Mouse (Mus musculus): Measurements from ENCODE around the gene Rabgap1. TPM values are rescaled to one million over a fixed set of nuclear protein-coding genes. Genes with fewer than 3 reads are reported as not detected.

Gene Rabgap1
- total and polyA plus RNA-seq, 2 experiments from 2014 or later, result 45.2 to 65.0 TPM

DNA sequence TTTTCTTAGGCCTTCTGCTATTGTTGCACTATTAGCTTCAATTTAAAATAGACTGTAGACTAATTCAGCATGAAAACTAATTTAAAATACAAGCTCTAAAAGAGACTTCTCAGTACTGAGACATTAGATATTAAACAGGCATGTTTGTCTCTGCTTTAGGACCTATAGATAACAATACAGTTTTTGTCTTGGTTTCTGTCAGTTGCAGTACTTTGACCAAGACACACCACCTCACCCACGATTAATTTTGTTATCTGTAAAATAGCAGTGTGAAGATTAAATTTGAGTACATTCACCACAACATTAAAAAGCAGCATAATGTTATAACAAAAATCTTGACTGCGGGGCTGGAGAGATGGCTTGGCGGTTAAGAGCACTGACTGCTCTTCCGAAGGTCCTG, 23.2 kb downstream of the Rabgap1 start:
- Histone ChIP-seq H3K4me1 (ENCODE audit: insufficient read depth, low read length) (no peaks in the 10 kb centered on the region), H3K36me3 (ENCODE audit: insufficient read depth, low read length) (peaks cover 5% of the 10 kb centered on the region; the same call in 1 of the 2 replicates), H3K9ac (replicated peaks; ENCODE audit: low read length, poor library complexity, severe bottlenecking) (no peak overlapping the region), H3K4me3 (ENCODE audit: low read depth, low read length) (no peak overlapping the region), H3K27me3 (ENCODE audit: insufficient read depth, low read length) (no peaks in the 10 kb centered on the region), H3K4me2 (ENCODE audit: low read depth, low read length, poor library complexity, severe bottlenecking) (no peak overlapping the region), H3K9me3 (ENCODE audit: low read length) (no peaks in the 10 kb centered on the region), H3K27ac (ENCODE audit: low read depth, low read length) (no peak overlapping the region)
- no peak for ATAC-seq (ENCODE audit: low FRiP score)
- no peak for DNase-seq (ENCODE audit: low spot score)
- no peak for TF ChIP-seq CTCF (IDR thresholded peaks at IDR 0.05)
- 95% methylated on average over 4 of the region's 4 CpGs for WGBS

DNA sequence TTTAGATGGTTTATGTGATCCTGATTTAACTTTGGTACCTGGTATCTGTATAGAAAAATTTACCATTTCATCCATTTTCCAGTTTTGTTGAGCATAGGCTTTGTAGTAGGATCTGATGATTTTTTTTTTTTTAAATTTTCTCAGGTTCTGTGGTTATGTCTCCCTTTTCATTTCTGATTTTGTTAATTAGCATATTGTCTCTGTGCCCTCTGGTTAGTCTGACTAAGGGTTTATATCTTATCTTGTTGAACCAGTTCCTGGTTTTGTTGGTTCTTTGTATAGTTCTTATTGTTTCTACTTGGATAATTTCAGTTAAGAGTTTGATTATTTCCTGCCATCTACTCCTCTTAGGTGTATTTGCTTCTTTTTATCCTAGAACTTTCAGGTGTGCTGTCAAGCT, 36.5 kb downstream of the Rabgap1 start:
- H3K36me3 ChIP-seq (ENCODE audit: insufficient read depth, low read length), result peaks cover 19% of the 10 kb centered on the region
- H3K9ac ChIP-seq (replicated peaks; ENCODE audit: low read length, poor library complexity, severe bottlenecking), result no peak overlapping the region
- TF ChIP-seq CTCF (IDR thresholded peaks at IDR 0.05), result no peak
- no peak for ATAC-seq (ENCODE audit: low FRiP score)
- H3K4me2 ChIP-seq (ENCODE audit: low read depth, low read length, poor library complexity, severe bottlenecking), result no peak overlapping the region
- no peaks in the 10 kb centered on the region for H3K9me3 ChIP-seq (ENCODE audit: low read length)
- DNase-seq (ENCODE audit: low spot score), result no peak
- H3K4me1 ChIP-seq (ENCODE audit: insufficient read depth, low read length), result no peaks in the 10 kb centered on the region
- H3K27me3 ChIP-seq (ENCODE audit: insufficient read depth, low read length), result no peaks in the 10 kb centered on the region
- H3K27ac ChIP-seq (ENCODE audit: low read depth, low read length), result no peak overlapping the region
- H3K4me3 ChIP-seq (ENCODE audit: low read depth, low read length), result no peak overlapping the region

DNA sequence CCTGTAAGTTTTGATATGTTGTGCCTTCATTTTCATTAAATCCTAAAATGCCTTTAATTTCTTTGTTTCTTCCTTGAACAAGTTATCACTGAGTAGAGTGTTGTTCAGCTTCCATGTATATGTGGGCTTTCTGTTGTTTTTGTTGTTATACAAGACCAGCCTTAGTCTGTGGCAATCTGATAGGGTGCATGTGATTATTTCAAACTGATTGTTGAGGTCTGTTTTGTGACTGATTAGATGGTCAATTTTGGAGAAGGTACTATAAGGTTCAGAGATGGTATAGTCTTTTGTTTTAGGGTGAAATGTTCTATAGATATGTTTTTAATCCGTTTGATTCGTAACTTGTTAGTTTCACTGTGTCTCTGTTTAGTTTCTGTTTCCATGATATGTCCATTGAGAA, 37.0 kb downstream of the Rabgap1 start:
- 94% methylated on average over 2 of the region's 2 CpGs for WGBS
- Histone ChIP-seq H3K27me3 (ENCODE audit: insufficient read depth, low read length) (no peaks in the 10 kb centered on the region), H3K27ac (ENCODE audit: low read depth, low read length) (no peak overlapping the region), H3K4me3 (ENCODE audit: low read depth, low read length) (no peak overlapping the region), H3K9ac (replicated peaks; ENCODE audit: low read length, poor library complexity, severe bottlenecking) (no peak overlapping the region), H3K4me1 (ENCODE audit: insufficient read depth, low read length) (no peaks in the 10 kb centered on the region), H3K36me3 (ENCODE audit: insufficient read depth, low read length) (peaks cover 22% of the 10 kb centered on the region), H3K4me2 (ENCODE audit: low read depth, low read length, poor library complexity, severe bottlenecking) (no peak overlapping the region), H3K9me3 (ENCODE audit: low read length) (no peaks in the 10 kb centered on the region)
- DNase-seq (ENCODE audit: low spot score), result no peak
- ATAC-seq (ENCODE audit: low FRiP score), result no peak
- no peak for TF ChIP-seq CTCF (IDR thresholded peaks at IDR 0.05)

DNA sequence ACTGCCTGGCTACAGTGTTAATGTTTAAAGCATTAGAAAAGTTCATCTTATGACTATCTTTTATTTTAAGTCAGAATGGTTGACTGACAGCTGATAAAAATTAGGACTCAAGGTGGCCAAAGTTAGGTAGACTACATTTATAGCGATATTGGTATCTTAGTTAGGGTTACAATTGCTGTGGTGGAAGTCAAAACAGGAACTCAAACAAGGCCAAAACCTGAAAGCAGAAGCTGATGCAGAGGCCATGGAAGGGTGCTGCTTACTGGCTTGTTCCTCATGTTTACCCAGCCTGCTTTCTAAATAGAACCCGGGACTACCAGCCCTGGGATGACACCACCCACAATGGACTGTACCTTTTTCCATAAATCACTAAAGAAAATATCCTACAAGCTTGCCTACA, 41.1 kb downstream of the Rabgap1 start:
- H3K4me1 ChIP-seq (ENCODE audit: insufficient read depth, low read length), result no peaks in the 10 kb centered on the region
- no peaks in the 10 kb centered on the region for H3K27me3 ChIP-seq (ENCODE audit: insufficient read depth, low read length)
- no peak overlapping the region for H3K4me2 ChIP-seq (ENCODE audit: low read depth, low read length, poor library complexity, severe bottlenecking)
- TF ChIP-seq CTCF (IDR thresholded peaks at IDR 0.05), result no peak
- H3K9me3 ChIP-seq (ENCODE audit: low read length), result no peaks in the 10 kb centered on the region
- no peak for DNase-seq (ENCODE audit: low spot score)
- no peak for ATAC-seq (ENCODE audit: low FRiP score)
- no peak overlapping the region for H3K27ac ChIP-seq (ENCODE audit: low read depth, low read length)
- H3K4me3 ChIP-seq (ENCODE audit: low read depth, low read length), result no peak overlapping the region
- H3K9ac ChIP-seq (replicated peaks; ENCODE audit: low read length, poor library complexity, severe bottlenecking), result no peak overlapping the region
- peaks cover 25% of the 10 kb centered on the region for H3K36me3 ChIP-seq (ENCODE audit: insufficient read depth, low read length)
- 99% methylated on average over 2 of the region's 2 CpGs for WGBS

DNA sequence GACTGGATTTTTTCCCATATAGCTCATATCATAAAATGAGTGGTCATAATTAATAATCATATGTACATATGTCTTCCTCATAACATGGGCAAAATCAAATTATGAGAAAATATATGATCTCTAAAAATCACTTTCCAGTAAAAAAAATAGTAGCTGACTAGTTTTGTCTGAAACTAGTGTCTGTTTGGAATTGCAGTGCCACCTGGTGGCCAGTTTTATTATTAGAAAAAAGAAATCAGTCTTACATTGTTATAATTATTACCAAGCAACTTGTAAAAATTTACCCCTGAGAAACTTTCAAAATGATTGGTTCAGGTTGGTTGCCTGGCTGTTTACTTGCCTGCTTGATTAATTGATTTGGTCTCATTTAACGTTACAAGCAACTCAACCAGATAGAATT, 42.3 kb downstream of the Rabgap1 start:
- Histone ChIP-seq H3K27me3 (ENCODE audit: insufficient read depth, low read length) (no peaks in the 10 kb centered on the region), H3K36me3 (ENCODE audit: insufficient read depth, low read length) (peaks cover 27% of the 10 kb centered on the region)
- 96% methylated on average over 1 of the region's 1 CpGs for WGBS

DNA sequence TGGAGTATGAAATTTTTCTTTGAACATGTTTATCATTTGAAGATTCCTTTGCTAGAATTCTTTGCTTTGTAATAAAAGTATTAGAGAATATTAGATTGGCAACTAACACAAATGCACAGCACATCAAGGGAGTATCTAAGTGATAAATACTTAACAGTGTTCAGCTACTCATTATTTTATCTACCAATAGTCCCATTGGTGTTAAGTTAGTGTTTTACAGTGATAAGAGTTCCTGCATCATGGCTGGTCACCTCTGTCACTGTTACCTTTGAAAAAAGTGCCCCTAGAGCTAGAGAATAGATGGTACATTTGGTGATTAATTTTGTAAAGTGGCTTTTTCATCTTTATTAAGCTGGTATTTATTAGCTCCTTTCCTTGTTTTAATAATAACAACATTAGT, 43.3 kb downstream of the Rabgap1 start:
- H3K27ac ChIP-seq (ENCODE audit: low read depth, low read length), result no peak overlapping the region
- no peak for DNase-seq (ENCODE audit: low spot score)
- no peaks in the 10 kb centered on the region for H3K27me3 ChIP-seq (ENCODE audit: insufficient read depth, low read length)
- H3K9me3 ChIP-seq (ENCODE audit: low read length), result no peaks in the 10 kb centered on the region
- TF ChIP-seq CTCF (IDR thresholded peaks at IDR 0.05), result no peak
- ATAC-seq (ENCODE audit: low FRiP score), result no peak
- no peak overlapping the region for H3K4me2 ChIP-seq (ENCODE audit: low read depth, low read length, poor library complexity, severe bottlenecking)
- H3K4me1 ChIP-seq (ENCODE audit: insufficient read depth, low read length), result no peaks in the 10 kb centered on the region
- H3K36me3 ChIP-seq (ENCODE audit: insufficient read depth, low read length), result peaks cover 30% of the 10 kb centered on the region
- H3K4me3 ChIP-seq (ENCODE audit: low read depth, low read length), result no peak overlapping the region
- H3K9ac ChIP-seq (replicated peaks; ENCODE audit: low read length, poor library complexity, severe bottlenecking), result no peak overlapping the region

More for the DNA sequence above, 42.3 kb downstream of the Rabgap1 start:
- Histone ChIP-seq H3K4me3 (ENCODE audit: low read depth, low read length) (no peak overlapping the region), H3K4me2 (ENCODE audit: low read depth, low read length, poor library complexity, severe bottlenecking) (no peak overlapping the region), H3K9ac (replicated peaks; ENCODE audit: low read length, poor library complexity, severe bottlenecking) (no peak overlapping the region), H3K4me1 (ENCODE audit: insufficient read depth, low read length) (no peaks in the 10 kb centered on the region), H3K9me3 (ENCODE audit: low read length) (no peaks in the 10 kb centered on the region), H3K27ac (ENCODE audit: low read depth, low read length) (no peak overlapping the region)
- ATAC-seq (ENCODE audit: low FRiP score), result no peak
- peak; percentile 76 for TF ChIP-seq CTCF (IDR thresholded peaks at IDR 0.05)
- peak; percentile 67 for DNase-seq (ENCODE audit: low spot score)

Measured in midbrain, postnatal 0 days (tissue).